Mouse (Mus musculus): Measurements from ENCODE around the gene Adh6b. TPM values are rescaled to one million over a fixed set of nuclear protein-coding genes. Genes with fewer than 3 reads are reported as not detected.

Gene Adh6b
- polyA plus RNA-seq, 1 experiment, result not detected

- TF ChIP-seq CTCF (IDR thresholded peaks at IDR 0.05; ENCODE audit: extremely low read depth, insufficient read length, insufficient replicate concordance, low read depth, low read length), result no peak
- no peak for TF ChIP-seq POLR2A (IDR thresholded peaks at IDR 0.05; ENCODE audit: low read depth, low read length)
- no peaks in the 10 kb centered on the region for H3K36me3 ChIP-seq (ENCODE audit: control insufficient read depth, insufficient read depth, low read length)
- no peaks in the 10 kb centered on the region for H3K27me3 ChIP-seq (ENCODE audit: control insufficient read depth, insufficient read depth, low read length)
- no peaks in the 10 kb centered on the region for H3K4me1 ChIP-seq (ENCODE audit: control insufficient read depth, insufficient read depth, insufficient read length, low read length)
- no peak overlapping the region for H3K4me3 ChIP-seq (ENCODE audit: low read depth, low read length)
- no peak overlapping the region for H3K27ac ChIP-seq (ENCODE audit: insufficient read depth, low read depth, low read length)
- 15% methylated on average over 3 of the region's 3 CpGs for WGBS
Measured at GRCm38 (mm10) chr3:138381133-138381532, 39.6 kb downstream of the Adh6b start.

- Histone ChIP-seq H3K36me3 (ENCODE audit: control insufficient read depth, insufficient read depth, low read length) (no peaks in the 10 kb centered on the region), H3K27ac (ENCODE audit: insufficient read depth, low read depth, low read length) (no peak overlapping the region), H3K27me3 (ENCODE audit: control insufficient read depth, insufficient read depth, low read length) (no peaks in the 10 kb centered on the region), H3K4me3 (ENCODE audit: low read depth, low read length) (no peak overlapping the region), H3K4me1 (ENCODE audit: control insufficient read depth, insufficient read depth, insufficient read length, low read length) (no peaks in the 10 kb centered on the region)
- 93% methylated on average over 6 of the region's 6 CpGs for WGBS
- no peak for TF ChIP-seq POLR2A (IDR thresholded peaks at IDR 0.05; ENCODE audit: low read depth, low read length)
- TF ChIP-seq CTCF (IDR thresholded peaks at IDR 0.05; ENCODE audit: extremely low read depth, insufficient read length, insufficient replicate concordance, low read depth, low read length), result no peak
Measured at GRCm38 (mm10) chr3:138387155-138387554, 45.6 kb downstream of the Adh6b start.

- Histone ChIP-seq H3K27ac (ENCODE audit: insufficient read depth, low read depth, low read length) (no peak overlapping the region), H3K36me3 (ENCODE audit: control insufficient read depth, insufficient read depth, low read length) (no peaks in the 10 kb centered on the region), H3K27me3 (ENCODE audit: control insufficient read depth, insufficient read depth, low read length) (no peaks in the 10 kb centered on the region), H3K4me1 (ENCODE audit: control insufficient read depth, insufficient read depth, insufficient read length, low read length) (peaks cover 4% of the 10 kb centered on the region; the same call in 1 of the 2 replicates), H3K4me3 (ENCODE audit: low read depth, low read length) (no peak overlapping the region)
- TF ChIP-seq POLR2A (IDR thresholded peaks at IDR 0.05; ENCODE audit: low read depth, low read length) (no peak), CTCF (IDR thresholded peaks at IDR 0.05; ENCODE audit: extremely low read depth, insufficient read length, insufficient replicate concordance, low read depth, low read length) (no peak)
- WGBS, result 73% methylated on average over 3 of the region's 3 CpGs
Measured at GRCm38 (mm10) chr3:138404872-138405271, 63.3 kb downstream of the Adh6b start.

- Histone ChIP-seq H3K4me3 (ENCODE audit: low read depth, low read length) (no peak overlapping the region), H3K4me1 (ENCODE audit: control insufficient read depth, insufficient read depth, insufficient read length, low read length) (peaks cover 4% of the 10 kb centered on the region; the same call in 1 of the 2 replicates), H3K36me3 (ENCODE audit: control insufficient read depth, insufficient read depth, low read length) (no peaks in the 10 kb centered on the region), H3K27ac (ENCODE audit: insufficient read depth, low read depth, low read length) (no peak overlapping the region), H3K27me3 (ENCODE audit: control insufficient read depth, insufficient read depth, low read length) (no peaks in the 10 kb centered on the region)
- WGBS, result 24% methylated on average over 3 of the region's 3 CpGs
- TF ChIP-seq POLR2A (IDR thresholded peaks at IDR 0.05; ENCODE audit: low read depth, low read length), result no peak
- no peak for TF ChIP-seq CTCF (IDR thresholded peaks at IDR 0.05; ENCODE audit: extremely low read depth, insufficient read length, insufficient replicate concordance, low read depth, low read length)
Measured at GRCm38 (mm10) chr3:138405341-138405740, 63.8 kb downstream of the Adh6b start.

- 84% methylated on average over 7 of the region's 7 CpGs for WGBS
- Histone ChIP-seq H3K27me3 (ENCODE audit: control insufficient read depth, insufficient read depth, low read length) (no peaks in the 10 kb centered on the region), H3K36me3 (ENCODE audit: control insufficient read depth, insufficient read depth, low read length) (no peaks in the 10 kb centered on the region), H3K27ac (ENCODE audit: insufficient read depth, low read depth, low read length) (no peak overlapping the region), H3K4me3 (ENCODE audit: low read depth, low read length) (no peak overlapping the region), H3K4me1 (ENCODE audit: control insufficient read depth, insufficient read depth, insufficient read length, low read length) (peaks cover 4% of the 10 kb centered on the region; the same call in 1 of the 2 replicates)
- TF ChIP-seq POLR2A (IDR thresholded peaks at IDR 0.05; ENCODE audit: low read depth, low read length), result no peak
- TF ChIP-seq CTCF (IDR thresholded peaks at IDR 0.05; ENCODE audit: extremely low read depth, insufficient read length, insufficient replicate concordance, low read depth, low read length), result no peak
Measured at GRCm38 (mm10) chr3:138405840-138406239, 64.3 kb downstream of the Adh6b start.

GRCm38 (mm10) chr3:138407920-138408319 lies 66.3 kb downstream of the Adh6b start:
- WGBS, result 95% methylated on average over 1 of the region's 1 CpGs
- TF ChIP-seq CTCF (IDR thresholded peaks at IDR 0.05; ENCODE audit: extremely low read depth, insufficient read length, insufficient replicate concordance, low read depth, low read length), result no peak
- TF ChIP-seq POLR2A (IDR thresholded peaks at IDR 0.05; ENCODE audit: low read depth, low read length), result no peak

More at GRCm38 (mm10) chr3:138407920-138408319, 66.3 kb downstream of the Adh6b start:
- H3K27ac ChIP-seq (ENCODE audit: insufficient read depth, low read depth, low read length), result no peak overlapping the region
- H3K4me3 ChIP-seq (ENCODE audit: low read depth, low read length), result no peak overlapping the region
- H3K36me3 ChIP-seq (ENCODE audit: control insufficient read depth, insufficient read depth, low read length), result no peaks in the 10 kb centered on the region
- no peaks in the 10 kb centered on the region for H3K27me3 ChIP-seq (ENCODE audit: control insufficient read depth, insufficient read depth, low read length)
- peaks cover 6% of the 10 kb centered on the region; the same call in 1 of the 2 replicates for H3K4me1 ChIP-seq (ENCODE audit: control insufficient read depth, insufficient read depth, insufficient read length, low read length)

Other genes with a start within 250 kb of the Adh6b start
- 0.14 and 0.24 TPM in 2 replicates for gene Trmt10a, start 198.3 kb upstream of the Adh6b start, polyA plus RNA-seq (2012; rRNA removed)
- gene Mttp, start 196.8 kb upstream of the Adh6b start, polyA plus RNA-seq (2012; rRNA removed), result 60.5 and 108 TPM in 2 replicates
- not detected in 2 replicates for gene 4930579F01Rik, start 147.9 kb upstream of the Adh6b start, polyA plus RNA-seq (2012; rRNA removed)
- gene Adh7, start 124.0 kb upstream of the Adh6b start, polyA plus RNA-seq (2012; rRNA removed), result 0.08 and 1.0 TPM in 2 replicates
- gene Adh1, start 80.8 kb upstream of the Adh6b start, polyA plus RNA-seq (2012; rRNA removed), result 137 and 221 TPM in 2 replicates
- gene Adh6a, start 28.5 kb upstream of the Adh6b start, polyA plus RNA-seq (2012; rRNA removed), result 76.3 and 89.5 TPM in 2 replicates
- 1.7 and 11.8 TPM in 2 replicates for gene Adh4, start 73.7 kb downstream of the Adh6b start, polyA plus RNA-seq (2012; rRNA removed)
- 5.3 and 8.4 TPM in 2 replicates for gene Adh5, start 101.3 kb downstream of the Adh6b start, polyA plus RNA-seq (2012; rRNA removed)
- 4.5 and 6.6 TPM in 2 replicates for gene Metap1, start 147.7 kb downstream of the Adh6b start, polyA plus RNA-seq (2012; rRNA removed)
- 2.6 and 5.4 TPM in 2 replicates for gene Eif4e, start 184.4 kb downstream of the Adh6b start, polyA plus RNA-seq (2012; rRNA removed)

Measured in small intestine, adult 2 months (tissue).